Mouse (Mus musculus): Measurements from ENCODE around the gene Stim1. TPM values are rescaled to one million over a fixed set of nuclear protein-coding genes. Genes with fewer than 3 reads are reported as not detected.

The Stim1 gene
- total RNA-seq, 2 experiments from 2014 or later = 68.2 to 74.1 TPM

- no peak for DNase-seq (ENCODE audit: low spot score in 2 of 2)
Observed at GRCm38 (mm10) chr7:102293234-102293633, 25.6 kb downstream of the Stim1 start.

GRCm38 (mm10) chr7:102300761-102301160 is 33.2 kb downstream of the Stim1 start:
- DNase-seq (ENCODE audit: low spot score in 2 of 2) = no peak

GRCm38 (mm10) chr7:102302471-102302870 is 34.9 kb downstream of the Stim1 start:
- DNase-seq (ENCODE audit: low spot score in 2 of 2) = no peak

GRCm38 (mm10) chr7:102305596-102305995 is 38.0 kb downstream of the Stim1 start:
- DNase-seq (ENCODE audit: low spot score in 2 of 2) = no peak

- DNase-seq (ENCODE audit: low spot score in 2 of 2) = no peak
Observed at GRCm38 (mm10) chr7:102310266-102310665, 42.7 kb downstream of the Stim1 start.

- DNase-seq (ENCODE audit: low spot score in 2 of 2) = no peak
Observed at GRCm38 (mm10) chr7:102310821-102311220, 43.2 kb downstream of the Stim1 start.

- DNase-seq (ENCODE audit: low spot score in 2 of 2) = no peak
Observed at GRCm38 (mm10) chr7:102312840-102313534, 45.4 kb downstream of the Stim1 start.

GRCm38 (mm10) chr7:102313535-102313863 is 45.9 kb downstream of the Stim1 start:
- DNase-seq (ENCODE audit: low spot score in 2 of 2) = no peak

- DNase-seq (ENCODE audit: low spot score in 2 of 2) = no peak
Observed at GRCm38 (mm10) chr7:102314107-102314506, 46.5 kb downstream of the Stim1 start.

GRCm38 (mm10) chr7:102314908-102315307 is 47.3 kb downstream of the Stim1 start:
- DNase-seq (ENCODE audit: low spot score in 2 of 2) = no peak

GRCm38 (mm10) chr7:102315435-102315834 is 47.8 kb downstream of the Stim1 start:
- DNase-seq (ENCODE audit: low spot score in 2 of 2) = no peak

- DNase-seq (ENCODE audit: low spot score in 2 of 2) = no peak
Observed at GRCm38 (mm10) chr7:102317583-102318168, 50.1 kb downstream of the Stim1 start.

GRCm38 (mm10) chr7:102322137-102322536 is 54.5 kb downstream of the Stim1 start:
- DNase-seq (ENCODE audit: low spot score in 2 of 2) = no peak

- DNase-seq (ENCODE audit: low spot score in 2 of 2) = no peak
Observed at GRCm38 (mm10) chr7:102326323-102326722, 58.7 kb downstream of the Stim1 start.

- DNase-seq (ENCODE audit: low spot score in 2 of 2) = no peak
Observed at GRCm38 (mm10) chr7:102330270-102330669, 62.7 kb downstream of the Stim1 start.

GRCm38 (mm10) chr7:102331476-102331875 is 63.9 kb downstream of the Stim1 start:
- no peak for DNase-seq (ENCODE audit: low spot score in 2 of 2)

GRCm38 (mm10) chr7:102333741-102334140 is 66.1 kb downstream of the Stim1 start:
- no peak for DNase-seq (ENCODE audit: low spot score in 2 of 2)

- no peak for DNase-seq (ENCODE audit: low spot score in 2 of 2)
Observed at GRCm38 (mm10) chr7:102337326-102337725, 69.7 kb downstream of the Stim1 start.

GRCm38 (mm10) chr7:102337898-102338297 is 70.3 kb downstream of the Stim1 start:
- no peak for DNase-seq (ENCODE audit: low spot score in 2 of 2)

- DNase-seq (ENCODE audit: low spot score in 2 of 2) = no peak
Observed at GRCm38 (mm10) chr7:102338956-102339355, 71.3 kb downstream of the Stim1 start.

GRCm38 (mm10) chr7:102345893-102346292 is 78.3 kb downstream of the Stim1 start:
- no peak for DNase-seq (ENCODE audit: low spot score in 2 of 2)

- no peak for DNase-seq (ENCODE audit: low spot score in 2 of 2)
Observed at GRCm38 (mm10) chr7:102347327-102347726, 79.7 kb downstream of the Stim1 start.

GRCm38 (mm10) chr7:102348681-102349080 is 81.1 kb downstream of the Stim1 start:
- DNase-seq (ENCODE audit: low spot score in 2 of 2) = no peak

All from adrenal gland, postnatal 4 days (tissue).